Mouse (Mus musculus): ENCODE results near the gene Magi2.

- TF ChIP-seq CTCF (IDR thresholded peaks at IDR 0.05): no peak
- no peak for TF ChIP-seq EP300 (IDR thresholded peaks at IDR 0.05)
Measured at GRCm38 (mm10) chr5:20068921-20069486, 842.2 kb downstream of the Magi2 start.

Data from lung, postnatal 0 days (tissue).